Mouse (Mus musculus) liver, embryonic 14.5 days (tissue): Measurements from ENCODE around the gene Gpr37l1. TPM values are rescaled to one million over a fixed set of nuclear protein-coding genes. Genes with fewer than 3 reads are reported as not detected.

Experiments
- ATAC-seq: fragments of 200-750 bp; cut with Nextera tagmentation; 2 replicates; pipeline ENCODE4 v1.8.0; 2017; ENCODE audit warnings: moderate number of reproducible peaks, mild to moderate bottlenecking, moderate library complexity; ENCODE audit not compliant: insufficient read depth
- DNase-seq, 3 experiments: peaks; one replicate each; pipeline ENCODE4 v3.0.0-alpha.2; 2012 to 2013; ENCODE audit warnings: low read depth in 3 of 3, low spot score in 3 of 3
- H3K27ac ChIP-seq: fragments of 300-500 bp; sonication (generic); 2 replicates; pipeline ENCODE4 v1.5.1; 2014; ENCODE audit warnings: moderate library complexity, mild to moderate bottlenecking, control low read depth, inconsistent platforms
- H3K27me3 ChIP-seq: fragments of 300-500 bp; sonication (generic); 2 replicates; pipeline ENCODE4 v1.6.1; 2014; ENCODE audit warnings: mild to moderate bottlenecking, low read length, moderate library complexity; ENCODE audit not compliant: control insufficient read depth, insufficient read depth
- H3K36me3 ChIP-seq: fragments of 300-500 bp; sonication (generic); replicated peaks from 2 replicates; pipeline ENCODE4 v1.6.1; 2014; ENCODE audit warnings: low read depth; ENCODE audit not compliant: control insufficient read depth, insufficient read depth
- H3K4me1 ChIP-seq, 2 experiments: fragments of 200-500 bp in 1 of 2; fragments of 300-500 bp in 1 of 2; sonication (generic) in 1 of 2; replicated peaks; 2 replicates each; pipeline ENCODE4 v1.6.1; 2012 to 2014; ENCODE audit warnings: antibody characterized with exemption in 1 of 2, inconsistent platforms in 1 of 2, low read length in 1 of 2; ENCODE audit not compliant: control insufficient read depth in 2 of 2, insufficient read depth in 2 of 2
- H3K4me2 ChIP-seq: fragments of 300-500 bp; sonication (generic); 2 replicates; pipeline ENCODE4 v1.6.1; 2014; ENCODE audit warnings: low read depth, mild to moderate bottlenecking, control low read depth, moderate library complexity
- H3K4me3 ChIP-seq, 2 experiments: fragments of 200-500 bp in 1 of 2; fragments of 300-500 bp in 1 of 2; sonication (generic) in 1 of 2; 2 replicates each; pipeline ENCODE4 v1.5.1; 2012 to 2014; ENCODE audit warnings: low read depth in 2 of 2, low read length in 2 of 2, mild to moderate bottlenecking in 2 of 2, control low read depth in 1 of 2, inconsistent platforms in 1 of 2, moderate library complexity in 1 of 2; ENCODE audit not compliant: insufficient read depth in 1 of 2
- H3K9ac ChIP-seq: fragments of 300-500 bp; sonication (generic); replicated peaks from 2 replicates; pipeline ENCODE4 v1.6.1; 2014; ENCODE audit warnings: mild to moderate bottlenecking, control low read depth, moderate library complexity
- H3K9me3 ChIP-seq: fragments of 300-500 bp; sonication (generic); 2 replicates; pipeline ENCODE4 v1.6.1; 2016; ENCODE audit warnings: low read length, mixed read lengths; ENCODE audit not compliant: control insufficient read depth
- CTCF ChIP-seq: IDR thresholded peaks from 2 replicates; pipeline ENCODE4 v1.5.1; 2016; ENCODE audit warnings: antibody characterized with exemption, low read depth, control low read depth
- EP300 ChIP-seq: IDR thresholded peaks from 2 replicates; pipeline ENCODE4 v1.6.1; 2016; ENCODE audit warnings: antibody characterized with exemption, low read depth
- WGBS: fragments of 180-500 bp; shearing (Covaris S2); extraction: QIAGEN DNeasy Blood & Tissue Kit; methylation state at CpG from one replicate; pipeline ENCODE4 v1.1.7; 2014; ENCODE audit not compliant: insufficient replicate concordance; 5-methylcytosine and 5-hydroxymethylcytosine counted together
- polyA plus RNA-seq, 2 experiments: library from polyadenylated mRNA; depleted of rRNA in 1 of 2; stranded (reverse) in 1 of 2; unstranded in 1 of 2; fragments of >200 nt; fragmentation: Nextera tagmentation in 1 of 2; extraction: Ambion mirVana in 1 of 2; gene quantifications; 2 replicates each; pipeline versions ENCODE4 v1.2.1 to v1.2.3; 2012 to 2014

The Gpr37l1 gene
- polyA plus RNA-seq, 2 experiments: 0.01 TPM; not detected in 1

DNA sequence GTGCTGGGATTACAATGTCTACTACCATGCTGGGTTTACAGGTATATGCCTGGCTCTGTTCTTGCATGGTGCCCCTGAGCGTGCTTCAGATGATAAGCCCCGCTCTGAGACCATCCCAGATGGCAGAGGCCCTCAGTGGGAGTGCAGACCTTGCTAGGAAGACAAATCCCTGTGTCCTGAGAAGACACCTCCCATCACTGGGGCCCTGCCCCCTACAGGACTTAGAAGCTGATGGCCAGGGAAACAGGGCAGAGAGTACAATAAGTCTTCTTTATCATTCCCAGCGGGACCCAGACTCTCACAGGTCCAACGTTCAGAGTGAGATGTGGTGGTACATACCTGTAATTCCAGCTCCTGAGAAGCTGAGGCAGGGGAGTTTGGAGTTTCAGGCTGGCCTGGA is 37.8 kb upstream of the Gpr37l1 start:
- Histone ChIP-seq H3K27ac (no peak overlapping the region), H3K4me1 (peaks cover 16 to 20% of the 10 kb centered on the region in 2 experiments), H3K27me3 (no peaks in the 10 kb centered on the region), H3K4me2 (peak overlapping the region; percentile 25), H3K9me3 (no peaks in the 10 kb centered on the region), H3K36me3 (no peaks in the 10 kb centered on the region), H3K4me3 (no peak overlapping the region), H3K9ac (no peak overlapping the region; the same call in 1 of the 2 replicates)
- WGBS: 58% methylated on average over 4 of the region's 4 CpGs
- DNase-seq (peak in 1 of 3 experiments; percentile 16), ATAC-seq (peak; percentile 41; the same call in 1 of the 2 replicates)
- no peak for TF ChIP-seq EP300
- no peak for TF ChIP-seq CTCF

- WGBS: 20% methylated on average over 12 of the region's 12 CpGs
- Histone ChIP-seq H3K4me2 (peak overlapping the region; percentile 25), H3K4me1 (peaks cover 16 to 24% of the 10 kb centered on the region in 2 experiments), H3K4me3 (no peak overlapping the region), H3K27ac (no peak overlapping the region), H3K27me3 (no peaks in the 10 kb centered on the region), H3K9ac (no peak overlapping the region), H3K36me3 (no peaks in the 10 kb centered on the region), H3K9me3 (no peaks in the 10 kb centered on the region)
- TF ChIP-seq EP300 (peak; percentile 83), CTCF (no peak)
- DNase-seq (peak; percentile 60 to 78 (median 75)), ATAC-seq (peak; percentile 93)
These were observed 37.0 kb upstream of the Gpr37l1 start for GRCm38 (mm10) chr1:135204196-135205126.

- H3K4me2 ChIP-seq: no peak overlapping the region
- H3K9ac ChIP-seq: no peak overlapping the region
- no peaks in the 10 kb centered on the region for H3K27me3 ChIP-seq
- H3K4me3 ChIP-seq: no peak overlapping the region
- WGBS: 72% methylated on average over 4 of the region's 4 CpGs
- no peaks in the 10 kb centered on the region for H3K36me3 ChIP-seq
- no peaks in the 10 kb centered on the region for H3K9me3 ChIP-seq
- DNase-seq: no peak
- ATAC-seq: no peak
- TF ChIP-seq EP300 (no peak), CTCF (no peak)
- peaks cover 14 to 21% of the 10 kb centered on the region in 2 experiments for H3K4me1 ChIP-seq
- H3K27ac ChIP-seq: no peak overlapping the region
These were observed 32.9 kb upstream of the Gpr37l1 start for GRCm38 (mm10) chr1:135200400-135200799.

- ATAC-seq (peak; percentile 33; the same call in 1 of the 2 replicates), DNase-seq (peak; percentile 9 to 33 (median 24))
- no peaks in the 10 kb centered on the region for H3K36me3 ChIP-seq
- H3K27me3 ChIP-seq: no peaks in the 10 kb centered on the region
- H3K9ac ChIP-seq: no peak overlapping the region
- no peak overlapping the region for H3K4me3 ChIP-seq
- peak overlapping the region; percentile 38 for H3K4me2 ChIP-seq
- no peak for TF ChIP-seq EP300
- no peak for TF ChIP-seq CTCF
- H3K27ac ChIP-seq: no peak overlapping the region
- no peaks in the 10 kb centered on the region for H3K9me3 ChIP-seq
- 5% methylated on average over 21 of the region's 21 CpGs for WGBS
- H3K4me1 ChIP-seq: peaks cover 2 to 10% of the 10 kb centered on the region in 2 experiments
These were observed 31.7 kb upstream of the Gpr37l1 start for GRCm38 (mm10) chr1:135199014-135199819.
